In genomic region chr1:184664098-184664375, GRCm38 (mm10) we compare ENCODE assay signal across 11 mouse cellular contexts.
A peak's percentile ranks its signal among the peaks of the same experiment; 100 is the strongest.
DNase-seq lines count a peak whose midpoint lies in the region; ATAC-seq and TF ChIP-seq lines count a peak whose summit lies in the region.
"Had no signal": no experiment of that assay in that cellular context is flagged by ENCODE, and none has a peak within 500 bp of the region (broad histone marks: within the 10 kb centered on the region; RNA-seq: fewer than 3 reads in every experiment).

No protein-coding gene starts in this region.

- no peak for ATAC-seq in kidney, embryonic 15.5 days (replicated peaks; ENCODE audit: low FRiP score)
- ATAC-seq in liver, embryonic 15.5 days (ENCODE audit: insufficient read depth), result peak; percentile 40; the same call in 1 of the 2 replicates
- ATAC-seq in forebrain, embryonic 15.5 days (replicated peaks), result no peak
- ATAC-seq in erythroid progenitor cell, adult 5-6 weeks (replicated peaks; ENCODE audit: low FRiP score, poor library complexity, severe bottlenecking), result no peak

- WGBS in kidney, embryonic 15.5 days, result 33% methylated on average over 5 of the region's 5 CpGs
- 35% methylated on average over 5 of the region's 5 CpGs for WGBS in kidney, adult 2 months
- WGBS in liver, embryonic 15.5 days (ENCODE audit: insufficient replicate concordance), result 34% methylated on average over 5 of the region's 5 CpGs
- 62% methylated on average over 5 of the region's 5 CpGs for WGBS in forebrain, embryonic 15.5 days

- peaks cover 15% of the 10 kb centered on the region for H3K4me1 ChIP-seq in kidney, embryonic 15.5 days
- no peaks in the 10 kb centered on the region for H3K4me1 ChIP-seq in kidney, adult 2 months (ENCODE audit: control insufficient read depth, insufficient read depth, low read length)
- peaks cover 15% of the 10 kb centered on the region for H3K4me1 ChIP-seq in embryonic fibroblast, embryonic 13.5 days (ENCODE audit: control insufficient read depth, insufficient read depth, low read length)
- H3K4me1 ChIP-seq in liver, embryonic 15.5 days (replicated peaks), result peaks cover 38% of the 10 kb centered on the region
- no peaks in the 10 kb centered on the region for H3K4me1 ChIP-seq in forebrain, embryonic 15.5 days

- no peaks in the 10 kb centered on the region for H3K9me3 ChIP-seq in kidney, embryonic 15.5 days (replicated peaks)
- H3K9me3 ChIP-seq in liver, embryonic 15.5 days (replicated peaks), result no peaks in the 10 kb centered on the region
- no peaks in the 10 kb centered on the region for H3K9me3 ChIP-seq in forebrain, embryonic 15.5 days

- no peaks in the 10 kb centered on the region for H3K79me3 ChIP-seq in C2C12 (ENCODE audit: low read depth)

- H3K27me3 ChIP-seq in kidney, embryonic 15.5 days, result 0 out of 2 replicates have a peak, but pooled peaks cover 3% of the 10 kb centered on the region
- no peaks in the 10 kb centered on the region for H3K27me3 ChIP-seq in kidney, adult 2 months (replicated peaks; ENCODE audit: control insufficient read depth, insufficient read depth, low read length)
- no peaks in the 10 kb centered on the region for H3K27me3 ChIP-seq in C2C12 (ENCODE audit: control insufficient read depth, insufficient read depth, insufficient read length)
- H3K27me3 ChIP-seq in liver, embryonic 15.5 days, result peaks cover 5% of the 10 kb centered on the region; the same call in 1 of the 2 replicates
- H3K27me3 ChIP-seq in forebrain, embryonic 15.5 days, result no peaks in the 10 kb centered on the region

- H3K27ac ChIP-seq in kidney, embryonic 15.5 days, result 0 out of 2 replicates have a peak overlapping the region, but pooled peaks have one; percentile 7
- H3K27ac ChIP-seq in kidney, adult 2 months (ENCODE audit: insufficient read depth, low read depth, low read length), result no peak overlapping the region
- H3K27ac ChIP-seq in embryonic fibroblast, embryonic 13.5 days (ENCODE audit: insufficient read depth, low read length), result peak overlapping the region; percentile 45; the same call in 1 of the 2 replicates
- 0 out of 2 replicates have a peak overlapping the region, but pooled peaks have one; percentile 25 for H3K27ac ChIP-seq in liver, embryonic 15.5 days (replicated peaks)
- no peak overlapping the region for H3K27ac ChIP-seq in forebrain, embryonic 15.5 days (replicated peaks)

- H3K79me2 ChIP-seq in C2C12 (ENCODE audit: control insufficient read depth, insufficient read depth), result no peaks in the 10 kb centered on the region

- no peak overlapping the region for H3K9ac ChIP-seq in kidney, embryonic 15.5 days
- no peak overlapping the region for H3K9ac ChIP-seq in liver, embryonic 15.5 days
- no peak overlapping the region for H3K9ac ChIP-seq in forebrain, embryonic 15.5 days (replicated peaks)

- no peak for DNase-seq in kidney, adult 2 months
- DNase-seq in thymus, postnatal 0 days (ENCODE audit: low spot score), result no peak
- DNase-seq: cerebellum, adult 8-10 months; heart, postnatal 10 days; kidney, postnatal 36 days had no signal

- no peak for TF ChIP-seq POLR2A in kidney, adult 2 months (IDR thresholded peaks at IDR 0.05; ENCODE audit: low read depth, low read length)
- TF ChIP-seq POLR2A in embryonic fibroblast, embryonic 13.5 days (IDR thresholded peaks at IDR 0.05; ENCODE audit: low read depth, low read length), result no peak

- H3K4me2 ChIP-seq in kidney, embryonic 15.5 days, result peak overlapping the region; percentile 29
- H3K4me2 ChIP-seq in liver, embryonic 15.5 days, result peak overlapping the region; percentile 6; the same call in 1 of the 2 replicates
- H3K4me2 ChIP-seq in forebrain, embryonic 15.5 days (replicated peaks), result no peak overlapping the region

- H3K36me3 ChIP-seq in kidney, embryonic 15.5 days, result no peaks in the 10 kb centered on the region
- no peaks in the 10 kb centered on the region for H3K36me3 ChIP-seq in kidney, adult 2 months (ENCODE audit: control insufficient read depth, insufficient read depth, low read length)
- no peaks in the 10 kb centered on the region for H3K36me3 ChIP-seq in C2C12 (ENCODE audit: control insufficient read depth, insufficient read depth)
- H3K36me3 ChIP-seq in liver, embryonic 15.5 days (replicated peaks), result no peaks in the 10 kb centered on the region
- no peaks in the 10 kb centered on the region for H3K36me3 ChIP-seq in forebrain, embryonic 15.5 days

- no peak for TF ChIP-seq CTCF in kidney, adult 2 months (conservative IDR thresholded peaks at IDR 0.05; ENCODE audit: insufficient read depth, insufficient read length, low read depth, low read length)
- TF ChIP-seq CTCF in C2C12 (IDR thresholded peaks at IDR 0.05; ENCODE audit: control insufficient read depth, insufficient read depth, insufficient read length), result no peak
- no peak for TF ChIP-seq CTCF in embryonic fibroblast, embryonic 13.5 days (IDR thresholded peaks at IDR 0.05; ENCODE audit: borderline replicate concordance, insufficient read depth, low read length)

- peak overlapping the region; percentile 8 for H3ac ChIP-seq in C2C12 (ENCODE audit: control insufficient read depth, insufficient read length, low read depth)

- no peak overlapping the region for H3K4me3 ChIP-seq in kidney, embryonic 15.5 days (replicated peaks)
- no peak overlapping the region for H3K4me3 ChIP-seq in kidney, adult 2 months (ENCODE audit: insufficient read depth, low read depth, low read length)
- no peak overlapping the region for H3K4me3 ChIP-seq in C2C12 (ENCODE audit: insufficient read depth, poor library complexity, severe bottlenecking)
- H3K4me3 ChIP-seq in embryonic fibroblast, embryonic 13.5 days (ENCODE audit: insufficient read depth, low read length), result no peak overlapping the region
- H3K4me3 ChIP-seq in liver, embryonic 15.5 days (replicated peaks), result no peak overlapping the region
- no peak overlapping the region for H3K4me3 ChIP-seq in forebrain, embryonic 15.5 days

TF ChIP-seq in C2C12, 6 proteins besides CTCF, POLR2A, EP300 and RAD21:
- no peak for TF ChIP-seq FOSL1 (IDR thresholded peaks at IDR 0.05; ENCODE audit: insufficient read depth, low read length, poor library complexity, severe bottlenecking)
- no peak for TF ChIP-seq CEBPB (IDR thresholded peaks at IDR 0.05; ENCODE audit: low read depth)
- TF ChIP-seq MAX (IDR thresholded peaks at IDR 0.05), result no peak
- TF ChIP-seq USF1 (IDR thresholded peaks at IDR 0.05; ENCODE audit: low read depth), result no peak
- no peak for TF ChIP-seq MYOD1 (IDR thresholded peaks at IDR 0.05; ENCODE audit: control insufficient read depth, insufficient read length, low read depth)
- TF ChIP-seq MYOG (IDR thresholded peaks at IDR 0.05; ENCODE audit: control insufficient read depth, extremely low read depth, insufficient read length), result no peak

Comparison
In these comparisons a context has a peak if more than half of its experiments do, and no peak if none do; other contexts are left out.
1. H3K27ac ChIP-seq: peak in kidney, embryonic 15.5 days (single experiment), embryonic fibroblast, embryonic 13.5 days (single experiment) and liver, embryonic 15.5 days (single experiment); none in kidney, adult 2 months (single experiment) and forebrain, embryonic 15.5 days (single experiment).